Mouse (Mus musculus): Measurements from ENCODE around the gene Ubap1l. TPM values are rescaled to one million over a fixed set of nuclear protein-coding genes. Genes with fewer than 3 reads are reported as not detected.
A peak's percentile ranks its signal among the peaks of the same experiment; 100 is the strongest.

Gene Ubap1l
- total and polyA plus RNA-seq, 3 experiments: 0.10 to 0.55 TPM; not detected in 1

- H3K36me3 ChIP-seq (replicated peaks): no peaks in the 10 kb centered on the region
- DNase-seq (ENCODE audit: low spot score) (no peak), ATAC-seq (ENCODE audit: extremely low read depth, insufficient number of reproducible peaks, low FRiP score, poor library complexity, severe bottlenecking) (no peak)
- no peak for TF ChIP-seq GATA1 (IDR thresholded peaks at IDR 0.05; ENCODE audit: borderline replicate concordance, low read length)
- TF ChIP-seq GATA2 (IDR thresholded peaks at IDR 0.05; ENCODE audit: borderline replicate concordance, low read depth, low read length): no peak
- no peak for TF ChIP-seq TAL1 (conservative IDR thresholded peaks at IDR 0.05; ENCODE audit: low read depth, low read length)
- no peak for TF ChIP-seq POLR2AphosphoS5 (IDR thresholded peaks at IDR 0.05; ENCODE audit: insufficient replicate concordance, low read depth, low read length)
- TF ChIP-seq CTCF (IDR thresholded peaks at IDR 0.05; ENCODE audit: low read depth, low read length): no peak
- H3K4me3 ChIP-seq (ENCODE audit: low read depth, low read length): no peak overlapping the region
- H3K27me3 ChIP-seq (ENCODE audit: insufficient read depth, low read length): peaks cover 52% of the 10 kb centered on the region
- H3K4me1 ChIP-seq (ENCODE audit: insufficient read depth, low read depth, low read length): peaks cover 1% of the 10 kb centered on the region; the same call in 1 of the 2 replicates
- no peaks in the 10 kb centered on the region for H3K9me3 ChIP-seq (replicated peaks)
These were observed 56.9 kb downstream of the Ubap1l start for GRCm38 (mm10) chr9:65417738-65418137.

GRCm38 (mm10) chr9:65419633-65420032 lies 58.8 kb downstream of the Ubap1l start:
- Histone ChIP-seq H3K4me1 (ENCODE audit: insufficient read depth, low read depth, low read length) (peaks cover 17% of the 10 kb centered on the region), H3K27me3 (ENCODE audit: insufficient read depth, low read length) (peaks cover 52% of the 10 kb centered on the region), H3K36me3 (replicated peaks) (no peaks in the 10 kb centered on the region), H3K4me3 (ENCODE audit: low read depth, low read length) (no peak overlapping the region), H3K9me3 (replicated peaks) (no peaks in the 10 kb centered on the region)
- no peak for ATAC-seq (ENCODE audit: extremely low read depth, insufficient number of reproducible peaks, low FRiP score, poor library complexity, severe bottlenecking)
- TF ChIP-seq CTCF (IDR thresholded peaks at IDR 0.05; ENCODE audit: low read depth, low read length) (no peak), TAL1 (conservative IDR thresholded peaks at IDR 0.05; ENCODE audit: low read depth, low read length) (no peak), GATA1 (IDR thresholded peaks at IDR 0.05; ENCODE audit: borderline replicate concordance, low read length) (no peak), POLR2AphosphoS5 (IDR thresholded peaks at IDR 0.05; ENCODE audit: insufficient replicate concordance, low read depth, low read length) (no peak), GATA2 (IDR thresholded peaks at IDR 0.05; ENCODE audit: borderline replicate concordance, low read depth, low read length) (no peak)
- DNase-seq (ENCODE audit: low spot score): no peak

DNA sequence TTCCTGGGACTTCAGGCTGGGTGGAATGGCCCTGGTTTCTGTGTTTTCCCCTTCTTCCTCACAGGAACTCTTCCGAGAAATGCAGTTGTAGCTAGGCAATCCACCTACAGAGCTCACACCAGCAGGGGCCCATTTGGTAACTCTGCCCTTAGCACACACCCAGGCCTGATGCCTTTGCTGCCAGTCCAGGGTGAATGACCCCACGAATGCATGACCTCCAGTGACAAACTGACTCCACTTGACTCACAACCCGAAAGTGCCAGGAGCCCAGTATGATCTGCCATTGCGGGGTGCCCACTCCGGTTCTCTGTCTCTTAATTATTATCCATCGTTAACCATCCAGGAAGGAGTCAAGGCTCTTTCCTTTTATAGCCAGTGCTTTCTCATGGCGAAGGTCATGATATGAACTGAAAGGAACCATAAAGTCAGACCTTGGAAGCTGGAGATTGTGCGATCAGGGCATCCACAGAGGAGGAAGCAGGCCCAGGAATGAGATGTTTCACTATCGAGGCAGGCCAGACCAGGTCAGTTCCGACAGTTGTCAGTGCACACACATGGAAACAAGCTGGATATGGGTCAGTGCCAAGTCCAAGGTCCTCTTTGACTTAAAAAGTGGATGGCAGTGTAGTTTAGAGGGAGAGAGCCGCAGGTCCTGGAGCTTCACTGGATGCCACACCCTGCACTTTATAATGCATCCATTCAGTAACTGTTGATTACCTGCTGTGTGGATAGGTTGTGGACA lies 62.1 kb downstream of the Ubap1l start, which contains the start of gene Slc51b:
Slc51b (minus strand) TSS at position 196 of the 742 bp plus-strand sequence.
- H3K4me1 ChIP-seq (ENCODE audit: insufficient read depth, low read depth, low read length): peaks cover 23% of the 10 kb centered on the region
- H3K9me3 ChIP-seq (replicated peaks): no peaks in the 10 kb centered on the region
- peaks cover 40% of the 10 kb centered on the region for H3K27me3 ChIP-seq (ENCODE audit: insufficient read depth, low read length)
- DNase-seq (ENCODE audit: low spot score): no peak
- ATAC-seq (ENCODE audit: extremely low read depth, insufficient number of reproducible peaks, low FRiP score, poor library complexity, severe bottlenecking): no peak
- no peak for TF ChIP-seq POLR2AphosphoS5 (IDR thresholded peaks at IDR 0.05; ENCODE audit: insufficient replicate concordance, low read depth, low read length)
- no peak for TF ChIP-seq GATA2 (IDR thresholded peaks at IDR 0.05; ENCODE audit: borderline replicate concordance, low read depth, low read length)
- no peak for TF ChIP-seq GATA1 (IDR thresholded peaks at IDR 0.05; ENCODE audit: borderline replicate concordance, low read length)
- TF ChIP-seq CTCF (IDR thresholded peaks at IDR 0.05; ENCODE audit: low read depth, low read length): no peak
- TF ChIP-seq TAL1 (conservative IDR thresholded peaks at IDR 0.05; ENCODE audit: low read depth, low read length): no peak
- no peak within 1 kb of the TSS for H3K4me3 ChIP-seq (ENCODE audit: low read depth, low read length)
- no peaks in the 10 kb centered on the region for H3K36me3 ChIP-seq (replicated peaks)

DNA sequence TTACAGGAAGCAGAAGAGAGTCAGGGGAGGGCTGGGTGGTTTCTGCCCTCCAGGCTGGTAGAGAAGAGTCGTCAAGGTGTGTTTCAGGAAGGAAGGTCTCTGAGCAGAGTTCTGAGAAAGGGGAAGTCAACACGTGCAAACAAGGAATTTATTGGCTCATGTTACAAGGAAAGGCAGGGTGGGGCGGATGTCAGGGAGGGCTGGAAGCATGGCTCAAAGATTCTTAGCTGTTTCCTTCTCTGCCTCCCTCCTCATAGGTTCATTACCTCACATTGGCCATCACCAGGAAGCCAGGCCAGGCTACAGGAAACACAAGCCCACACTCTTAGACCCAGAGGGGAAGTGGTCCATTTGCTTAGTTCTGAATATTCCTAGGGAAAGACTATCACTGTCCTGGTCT lies 63.6 kb downstream of the Ubap1l start:
- Histone ChIP-seq H3K4me3 (ENCODE audit: low read depth, low read length) (no peak overlapping the region; the same call in 1 of the 2 replicates), H3K9me3 (replicated peaks) (no peaks in the 10 kb centered on the region), H3K4me1 (ENCODE audit: insufficient read depth, low read depth, low read length) (peaks cover 23% of the 10 kb centered on the region), H3K27me3 (ENCODE audit: insufficient read depth, low read length) (peaks cover 37% of the 10 kb centered on the region), H3K36me3 (replicated peaks) (no peaks in the 10 kb centered on the region)
- DNase-seq (ENCODE audit: low spot score): peak; percentile 24
- ATAC-seq (ENCODE audit: extremely low read depth, insufficient number of reproducible peaks, low FRiP score, poor library complexity, severe bottlenecking): no peak
- no peak for TF ChIP-seq TAL1 (conservative IDR thresholded peaks at IDR 0.05; ENCODE audit: low read depth, low read length)
- no peak for TF ChIP-seq GATA1 (IDR thresholded peaks at IDR 0.05; ENCODE audit: borderline replicate concordance, low read length)
- TF ChIP-seq CTCF (IDR thresholded peaks at IDR 0.05; ENCODE audit: low read depth, low read length): no peak

DNA sequence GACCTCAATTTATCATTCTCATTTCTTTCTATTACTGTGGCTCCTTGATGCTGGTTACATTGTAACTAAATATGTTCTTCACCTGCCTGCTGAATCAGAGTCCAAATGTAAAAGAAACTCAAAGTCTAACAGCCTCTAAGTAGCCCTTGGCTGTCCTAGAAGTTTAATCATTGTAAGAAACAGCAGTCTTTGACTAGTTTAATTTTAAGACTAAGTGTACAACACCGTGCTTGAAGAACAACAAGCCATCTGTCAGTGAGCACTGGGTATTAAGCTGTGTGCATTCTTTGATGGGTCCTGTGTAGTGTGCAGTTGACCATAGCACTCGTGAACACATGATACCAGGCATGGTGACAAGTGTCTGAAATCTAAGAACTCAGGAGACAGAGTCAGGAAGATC lies 66.7 kb downstream of the Ubap1l start:
- TF ChIP-seq TAL1 (conservative IDR thresholded peaks at IDR 0.05; ENCODE audit: low read depth, low read length) (no peak), GATA2 (IDR thresholded peaks at IDR 0.05; ENCODE audit: borderline replicate concordance, low read depth, low read length) (no peak), GATA1 (IDR thresholded peaks at IDR 0.05; ENCODE audit: borderline replicate concordance, low read length) (no peak), POLR2AphosphoS5 (IDR thresholded peaks at IDR 0.05; ENCODE audit: insufficient replicate concordance, low read depth, low read length) (no peak), CTCF (IDR thresholded peaks at IDR 0.05; ENCODE audit: low read depth, low read length) (no peak)
- ATAC-seq (ENCODE audit: extremely low read depth, insufficient number of reproducible peaks, low FRiP score, poor library complexity, severe bottlenecking): no peak
- H3K4me1 ChIP-seq (ENCODE audit: insufficient read depth, low read depth, low read length): peaks cover 28% of the 10 kb centered on the region

GRCm38 (mm10) chr9:65428003-65428402 lies 67.2 kb downstream of the Ubap1l start:
- no peaks in the 10 kb centered on the region for H3K9me3 ChIP-seq (replicated peaks)
- DNase-seq (ENCODE audit: low spot score) (no peak), ATAC-seq (ENCODE audit: extremely low read depth, insufficient number of reproducible peaks, low FRiP score, poor library complexity, severe bottlenecking) (no peak)
- H3K4me1 ChIP-seq (ENCODE audit: insufficient read depth, low read depth, low read length): peaks cover 24% of the 10 kb centered on the region
- no peak for TF ChIP-seq TAL1 (conservative IDR thresholded peaks at IDR 0.05; ENCODE audit: low read depth, low read length)
- TF ChIP-seq CTCF (IDR thresholded peaks at IDR 0.05; ENCODE audit: low read depth, low read length): no peak
- TF ChIP-seq GATA1 (IDR thresholded peaks at IDR 0.05; ENCODE audit: borderline replicate concordance, low read length): no peak
- no peak for TF ChIP-seq GATA2 (IDR thresholded peaks at IDR 0.05; ENCODE audit: borderline replicate concordance, low read depth, low read length)
- no peak for TF ChIP-seq POLR2AphosphoS5 (IDR thresholded peaks at IDR 0.05; ENCODE audit: insufficient replicate concordance, low read depth, low read length)
- peaks cover 15% of the 10 kb centered on the region for H3K27me3 ChIP-seq (ENCODE audit: insufficient read depth, low read length)
- no peaks in the 10 kb centered on the region for H3K36me3 ChIP-seq (replicated peaks)
- no peak overlapping the region for H3K4me3 ChIP-seq (ENCODE audit: low read depth, low read length)

More for the DNA sequence above, 66.7 kb downstream of the Ubap1l start:
- no peaks in the 10 kb centered on the region for H3K9me3 ChIP-seq (replicated peaks)
- no peaks in the 10 kb centered on the region for H3K36me3 ChIP-seq (replicated peaks)
- H3K4me3 ChIP-seq (ENCODE audit: low read depth, low read length): no peak overlapping the region
- H3K27me3 ChIP-seq (ENCODE audit: insufficient read depth, low read length): peaks cover 18% of the 10 kb centered on the region
- DNase-seq (ENCODE audit: low spot score): no peak

Other genes with a start within 250 kb of the Ubap1l start
- gene Igdcc3, start 219.9 kb upstream of the Ubap1l start, total RNA-seq (2014; fragmentation: Nextera tagmentation): not detected in 2 replicates
- 0.49 TPM in 1 of 2 replicates, not detected in the other for gene Igdcc3, start 219.9 kb upstream of the Ubap1l start, total RNA-seq (2017)
- gene Igdcc3, start 219.9 kb upstream of the Ubap1l start, polyA plus RNA-seq (2012): not detected in 2 replicates
- 14.8 and 19.5 TPM in 2 replicates for gene Parp16, start 165.7 kb upstream of the Ubap1l start, total RNA-seq (2014; fragmentation: Nextera tagmentation)
- 7.7 and 7.8 TPM in 2 replicates for gene Parp16, start 165.7 kb upstream of the Ubap1l start, total RNA-seq (2017)
- gene Parp16, start 165.7 kb upstream of the Ubap1l start, polyA plus RNA-seq (2012): 15.9 and 19.4 TPM in 2 replicates
- gene Cilp, start 95.9 kb upstream of the Ubap1l start, total RNA-seq (2014; fragmentation: Nextera tagmentation): not detected in 2 replicates
- under 0.01 TPM in 1 of 2 replicates, not detected in the other for gene Cilp, start 95.9 kb upstream of the Ubap1l start, total RNA-seq (2017)
- not detected in 2 replicates for gene Cilp, start 95.9 kb upstream of the Ubap1l start, polyA plus RNA-seq (2012)
- 34.1 and 41.9 TPM in 2 replicates for gene Clpx, start 66.8 kb upstream of the Ubap1l start, total RNA-seq (2014; fragmentation: Nextera tagmentation)
- gene Clpx, start 66.8 kb upstream of the Ubap1l start, total RNA-seq (2017): 59.5 and 64.9 TPM in 2 replicates
- gene Clpx, start 66.8 kb upstream of the Ubap1l start, polyA plus RNA-seq (2012): 12.7 and 14.0 TPM in 2 replicates
- 8.0 and 10.2 TPM in 2 replicates for gene Pdcd7, start 14.9 kb upstream of the Ubap1l start, total RNA-seq (2014; fragmentation: Nextera tagmentation)
- 18.8 and 22.7 TPM in 2 replicates for gene Pdcd7, start 14.9 kb upstream of the Ubap1l start, total RNA-seq (2017)
- 29.9 and 42.8 TPM in 2 replicates for gene Pdcd7, start 14.9 kb upstream of the Ubap1l start, polyA plus RNA-seq (2012)
- not detected in 2 replicates for gene Kbtbd13, start 30.6 kb downstream of the Ubap1l start, total RNA-seq (2014; fragmentation: Nextera tagmentation)
- not detected in 2 replicates for gene Kbtbd13, start 30.6 kb downstream of the Ubap1l start, total RNA-seq (2017)
- gene Kbtbd13, start 30.6 kb downstream of the Ubap1l start, polyA plus RNA-seq (2012): not detected in 2 replicates
- not detected in 2 replicates for gene Rasl12, start 37.5 kb downstream of the Ubap1l start, total RNA-seq (2014; fragmentation: Nextera tagmentation)
- gene Rasl12, start 37.5 kb downstream of the Ubap1l start, total RNA-seq (2017): 0.16 and 0.23 TPM in 2 replicates
- not detected in 2 replicates for gene Rasl12, start 37.5 kb downstream of the Ubap1l start, polyA plus RNA-seq (2012)
- gene Slc51b, start 61.9 kb downstream of the Ubap1l start, total RNA-seq (2014; fragmentation: Nextera tagmentation): not detected in 2 replicates
- not detected in 2 replicates for gene Slc51b, start 61.9 kb downstream of the Ubap1l start, total RNA-seq (2017)
- not detected in 2 replicates for gene Slc51b, start 61.9 kb downstream of the Ubap1l start, polyA plus RNA-seq (2012)
- gene Mtfmt, start 74.7 kb downstream of the Ubap1l start, total RNA-seq (2014; fragmentation: Nextera tagmentation): 26.2 and 27.9 TPM in 2 replicates
- 15.3 and 16.0 TPM in 2 replicates for gene Mtfmt, start 74.7 kb downstream of the Ubap1l start, total RNA-seq (2017)
- 8.3 and 9.0 TPM in 2 replicates for gene Mtfmt, start 74.7 kb downstream of the Ubap1l start, polyA plus RNA-seq (2012)
- 26.4 and 40.2 TPM in 2 replicates for gene Spg21, start 99.9 kb downstream of the Ubap1l start, total RNA-seq (2014; fragmentation: Nextera tagmentation)
- gene Spg21, start 99.9 kb downstream of the Ubap1l start, total RNA-seq (2017): 71.6 TPM in 2 replicates
- 19.7 and 24.0 TPM in 2 replicates for gene Spg21, start 99.9 kb downstream of the Ubap1l start, polyA plus RNA-seq (2012)
- not detected in 2 replicates for gene Ankdd1a, start 159.2 kb downstream of the Ubap1l start, total RNA-seq (2014; fragmentation: Nextera tagmentation)
- gene Ankdd1a, start 159.2 kb downstream of the Ubap1l start, total RNA-seq (2017): 0.06 and 0.22 TPM in 2 replicates
- gene Ankdd1a, start 159.2 kb downstream of the Ubap1l start, polyA plus RNA-seq (2012): not detected in 2 replicates
- gene Plekho2, start 219.0 kb downstream of the Ubap1l start, total RNA-seq (2014; fragmentation: Nextera tagmentation): 23.0 and 26.9 TPM in 2 replicates
- gene Plekho2, start 219.0 kb downstream of the Ubap1l start, total RNA-seq (2017): 31.9 and 35.4 TPM in 2 replicates
- gene Plekho2, start 219.0 kb downstream of the Ubap1l start, polyA plus RNA-seq (2012): 11.5 and 16.8 TPM in 2 replicates
- 13.0 and 28.7 TPM in 2 replicates for gene Pif1, start 226.1 kb downstream of the Ubap1l start, total RNA-seq (2014; fragmentation: Nextera tagmentation)
- gene Pif1, start 226.1 kb downstream of the Ubap1l start, total RNA-seq (2017): 9.1 and 10.9 TPM in 2 replicates
- gene Pif1, start 226.1 kb downstream of the Ubap1l start, polyA plus RNA-seq (2012): 6.9 and 7.1 TPM in 2 replicates